Mouse (Mus musculus) myocyte (in vitro differentiated cells): ENCODE measurements around the gene Gm20388. TPM values are rescaled to one million over a fixed set of nuclear protein-coding genes. Genes with fewer than 3 reads are reported as not detected.

ENCODE experiments used
- H3K27me3 ChIP-seq: one replicate; pipeline ENCODE4 v1.6.1; 2011; ENCODE audit not compliant: control insufficient read depth, insufficient read depth, insufficient read length
- H3K36me3 ChIP-seq: one replicate; pipeline ENCODE4 v1.6.1; 2011; ENCODE audit not compliant: control insufficient read depth, insufficient read depth
- H3K4me2 ChIP-seq: one replicate; pipeline ENCODE4 v1.6.1; 2011; ENCODE audit warnings: low read depth, control low read depth
- H3K4me3 ChIP-seq: one replicate; pipeline ENCODE4 v1.5.1; 2011; ENCODE audit warnings: mild to moderate bottlenecking, control low read depth, moderate library complexity
- H3K79me2 ChIP-seq: one replicate; pipeline ENCODE4 v1.6.1; 2011; ENCODE audit not compliant: control insufficient read depth, insufficient read depth
- H3ac ChIP-seq: one replicate; pipeline ENCODE4 v1.6.1; 2011; ENCODE audit not compliant: control insufficient read depth, insufficient read length
- CEBPB ChIP-seq: IDR thresholded peaks from 2 replicates; pipeline ENCODE4 v1.6.1; 2011; ENCODE audit warnings: mild to moderate bottlenecking, moderate library complexity; ENCODE audit not compliant: poor library complexity, insufficient read depth, severe bottlenecking
- E2F4 ChIP-seq: IDR thresholded peaks from one replicate; pipeline ENCODE4 v1.6.1; 2011; ENCODE audit warnings: mild to moderate bottlenecking, control low read depth, moderate library complexity; ENCODE audit not compliant: insufficient read depth
- MAX ChIP-seq: IDR thresholded peaks from one replicate; pipeline ENCODE4 v1.6.1; 2011; ENCODE audit warnings: low read depth, mild to moderate bottlenecking, control low read depth
- MYOD1 ChIP-seq, 3 experiments: IDR thresholded peaks; one replicate each; pipeline ENCODE4 v1.6.1; 2011; ENCODE audit warnings: control low read depth in 2 of 3, low read depth in 2 of 3, mild to moderate bottlenecking in 2 of 3, moderate library complexity in 1 of 3; ENCODE audit not compliant: insufficient read length in 2 of 3, control insufficient read depth in 1 of 3
- MYOG ChIP-seq, 3 experiments: IDR thresholded peaks; one replicate each; pipeline ENCODE4 v1.6.1; 2011; ENCODE audit warnings: control low read depth in 2 of 3, low read depth in 2 of 3, mild to moderate bottlenecking in 2 of 3; ENCODE audit not compliant: insufficient read length in 2 of 3, control insufficient read depth in 1 of 3, insufficient read depth in 1 of 3
- POLR2A ChIP-seq: IDR thresholded peaks from one replicate; pipeline ENCODE4 v1.6.1; 2011; ENCODE audit warnings: low read depth, mild to moderate bottlenecking, control low read depth, moderate library complexity; ENCODE audit not compliant: insufficient read length
- POLR2AphosphoS2 ChIP-seq: IDR thresholded peaks from one replicate; pipeline ENCODE4 v1.6.1; 2011; ENCODE audit warnings: low read depth, control low read depth; ENCODE audit not compliant: insufficient read length
- REST ChIP-seq: IDR thresholded peaks from one replicate; pipeline ENCODE4 v1.6.1; 2011; ENCODE audit warnings: mild to moderate bottlenecking, control low read depth, moderate library complexity; ENCODE audit not compliant: insufficient read depth, insufficient read length
- SRF ChIP-seq: IDR thresholded peaks from one replicate; pipeline ENCODE4 v1.6.1; 2011; ENCODE audit warnings: low read depth; ENCODE audit not compliant: control insufficient read depth, insufficient read length
- TCF12 ChIP-seq: IDR thresholded peaks from one replicate; pipeline ENCODE4 v1.6.1; 2011; ENCODE audit warnings: mild to moderate bottlenecking, control low read depth; ENCODE audit not compliant: poor library complexity, insufficient read depth, severe bottlenecking
- TCF3 ChIP-seq: IDR thresholded peaks from one replicate; pipeline ENCODE4 v1.6.1; 2011; ENCODE audit warnings: low read depth, control low read depth; ENCODE audit not compliant: insufficient read length
- USF1 ChIP-seq: IDR thresholded peaks from one replicate; pipeline ENCODE4 v1.6.1; 2011; ENCODE audit warnings: low read depth, mild to moderate bottlenecking, control low read depth, moderate library complexity
- polyA plus RNA-seq: library from polyadenylated mRNA; unstranded; fragments of >200 nt; fragmentation: generic; extraction: Trizol; gene quantifications from one replicate; pipeline ENCODE4 v1.2.1, GENCODE M21; 2012; ENCODE audit warnings: missing spikeins

Gene Gm20388
- polyA plus RNA-seq, 1 experiment, result 15.3 TPM

GRCm38 (mm10) chr8:120319449-120319848 is 408.8 kb downstream of the Gm20388 start:
- peak in 1 of 3 experiments; percentile 24 for TF ChIP-seq MYOD1 (IDR thresholded peaks at IDR 0.05; ENCODE audit: control insufficient read depth in 1 of 3, insufficient read length in 2 of 3, low read depth in 2 of 3)
- TF ChIP-seq REST, result no peak
- TF ChIP-seq MYOG (IDR thresholded peaks at IDR 0.05; ENCODE audit: control insufficient read depth in 1 of 3, insufficient read depth in 1 of 3, insufficient read length in 2 of 3, low read depth in 2 of 3), result peak in 1 of 3 experiments; percentile 46
- TF ChIP-seq TCF12, result no peak
- TF ChIP-seq SRF, result peak; percentile 71
- no peak for TF ChIP-seq TCF3
- TF ChIP-seq CEBPB, result no peak
- no peak for TF ChIP-seq E2F4
- TF ChIP-seq MAX, result no peak
- TF ChIP-seq POLR2A, result no peak
- no peak for TF ChIP-seq POLR2AphosphoS2
- TF ChIP-seq USF1, result no peak
- H3K4me2 ChIP-seq, result peak overlapping the region; percentile 72
- H3ac ChIP-seq, result no peak overlapping the region
- H3K36me3 ChIP-seq, result no peaks in the 10 kb centered on the region
- H3K27me3 ChIP-seq, result no peaks in the 10 kb centered on the region
- peaks cover 6% of the 10 kb centered on the region for H3K79me2 ChIP-seq
- no peak overlapping the region for H3K4me3 ChIP-seq

- no peak for TF ChIP-seq POLR2AphosphoS2
- no peak for TF ChIP-seq TCF3
- TF ChIP-seq MAX, result no peak
- TF ChIP-seq REST, result no peak
- no peak for TF ChIP-seq E2F4
- no peak for TF ChIP-seq USF1
- TF ChIP-seq MYOG (IDR thresholded peaks at IDR 0.05; ENCODE audit: control insufficient read depth in 1 of 3, insufficient read depth in 1 of 3, insufficient read length in 2 of 3, low read depth in 2 of 3), result no peak
- TF ChIP-seq POLR2A, result no peak
- TF ChIP-seq MYOD1 (IDR thresholded peaks at IDR 0.05; ENCODE audit: control insufficient read depth in 1 of 3, insufficient read length in 2 of 3, low read depth in 2 of 3), result no peak
- TF ChIP-seq TCF12, result no peak
- TF ChIP-seq SRF, result no peak
- TF ChIP-seq CEBPB, result no peak
- no peak overlapping the region for H3ac ChIP-seq
Observed at GRCm38 (mm10) chr8:120320146-120320545, 409.5 kb downstream of the Gm20388 start.

GRCm38 (mm10) chr8:120321724-120322123 is 411.1 kb downstream of the Gm20388 start:
- H3K27me3 ChIP-seq, result no peaks in the 10 kb centered on the region
- H3K79me2 ChIP-seq, result no peaks in the 10 kb centered on the region
- no peak overlapping the region for H3ac ChIP-seq
- no peak overlapping the region for H3K4me3 ChIP-seq
- no peak overlapping the region for H3K4me2 ChIP-seq
- H3K36me3 ChIP-seq, result no peaks in the 10 kb centered on the region
- no peak for TF ChIP-seq MYOG (IDR thresholded peaks at IDR 0.05; ENCODE audit: control insufficient read depth in 1 of 3, insufficient read depth in 1 of 3, insufficient read length in 2 of 3, low read depth in 2 of 3)
- no peak for TF ChIP-seq MAX
- no peak for TF ChIP-seq REST
- TF ChIP-seq USF1, result no peak
- no peak for TF ChIP-seq E2F4
- no peak for TF ChIP-seq POLR2A
- no peak for TF ChIP-seq TCF12
- TF ChIP-seq POLR2AphosphoS2, result no peak
- TF ChIP-seq CEBPB, result no peak
- TF ChIP-seq TCF3, result no peak
- no peak for TF ChIP-seq MYOD1 (IDR thresholded peaks at IDR 0.05; ENCODE audit: control insufficient read depth in 1 of 3, insufficient read length in 2 of 3, low read depth in 2 of 3)
- no peak for TF ChIP-seq SRF

More at GRCm38 (mm10) chr8:120320146-120320545, 409.5 kb downstream of the Gm20388 start:
- Histone ChIP-seq H3K79me2 (peaks cover 2% of the 10 kb centered on the region), H3K27me3 (no peaks in the 10 kb centered on the region), H3K4me3 (no peak overlapping the region), H3K36me3 (no peaks in the 10 kb centered on the region), H3K4me2 (no peak overlapping the region)

GRCm38 (mm10) chr8:120322956-120323448 is 412.4 kb downstream of the Gm20388 start:
- Histone ChIP-seq H3ac (no peak overlapping the region), H3K79me2 (no peaks in the 10 kb centered on the region), H3K4me3 (no peak overlapping the region), H3K27me3 (no peaks in the 10 kb centered on the region), H3K36me3 (no peaks in the 10 kb centered on the region), H3K4me2 (peak overlapping the region; percentile 55)
- TF ChIP-seq POLR2AphosphoS2 (no peak), TCF3 (peak; percentile 35), TCF12 (no peak), POLR2A (no peak), USF1 (no peak), REST (no peak), CEBPB (no peak), MYOD1 (IDR thresholded peaks at IDR 0.05; ENCODE audit: control insufficient read depth in 1 of 3, insufficient read length in 2 of 3, low read depth in 2 of 3) (peak in 2 of 3 experiments; percentile 56 to 77), MYOG (IDR thresholded peaks at IDR 0.05; ENCODE audit: control insufficient read depth in 1 of 3, insufficient read depth in 1 of 3, insufficient read length in 2 of 3, low read depth in 2 of 3) (peak in 2 of 3 experiments; percentile 68 to 80), SRF (peak; percentile 27), E2F4 (no peak), MAX (no peak)
